Mouse (Mus musculus): ENCODE measurements at regions not wholly inside any gene's neighbourhood (a gene's known extent, or its start where the extent isn't known, plus 50 kb on each side); places are given as distances from the start of the nearest gene placed in this dataset.

DNA sequence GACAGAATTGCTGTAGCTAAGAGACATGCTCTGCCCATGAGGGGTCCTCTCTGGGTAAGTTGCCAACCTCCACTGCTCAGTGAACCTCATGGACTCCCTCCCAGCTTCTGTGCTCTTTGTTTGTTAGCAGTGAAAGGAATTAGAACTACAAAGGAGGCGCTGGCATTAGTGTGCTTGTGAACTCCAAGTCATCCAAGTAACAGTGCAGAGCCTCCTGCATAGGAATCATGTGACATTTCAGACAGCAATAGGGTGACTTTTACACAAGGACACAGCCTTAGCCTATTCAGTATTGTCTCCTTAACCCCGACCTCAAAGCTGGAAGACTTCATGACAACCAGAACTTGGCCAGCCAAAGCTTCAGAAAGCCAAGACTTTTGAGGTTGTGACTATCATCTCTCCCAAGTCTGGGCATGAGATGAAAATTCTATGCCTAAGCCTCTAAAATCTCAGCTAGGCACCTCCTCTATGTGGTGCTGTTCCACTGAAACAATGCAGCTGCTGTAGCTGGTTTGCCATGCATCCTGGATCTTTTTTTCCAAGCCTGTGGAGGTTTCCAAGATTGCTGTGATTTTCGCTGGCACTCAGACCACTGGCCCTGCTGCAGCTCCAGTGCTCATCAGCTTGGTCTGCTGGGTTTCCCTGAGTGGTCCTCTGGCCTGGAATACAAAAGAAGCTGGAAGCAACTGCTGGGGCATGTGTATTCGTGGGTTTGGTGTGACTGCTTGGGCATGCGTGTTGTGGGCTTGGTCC is 52.8 kb upstream of the Tmem17 start:
- TF ChIP-seq CTCF (IDR thresholded peaks at IDR 0.05; ENCODE audit: borderline replicate concordance, insufficient read depth, low read length) (no peak), POLR2A (IDR thresholded peaks at IDR 0.05; ENCODE audit: low read depth, low read length) (no peak)

Data from embryonic fibroblast, embryonic 13.5 days (primary cell).